Mouse (Mus musculus): Measurements from ENCODE around the gene Reck.

- peak; percentile 87 for TF ChIP-seq CTCF (IDR thresholded peaks at IDR 0.05; ENCODE audit: borderline replicate concordance, extremely low read depth, insufficient read depth, insufficient read length)
- TF ChIP-seq POLR2A (IDR thresholded peaks at IDR 0.05; ENCODE audit: borderline replicate concordance, extremely low read depth, insufficient read depth, insufficient read length, poor library complexity, severe bottlenecking), result no peak
These were observed 14.4 kb upstream of the Reck start for GRCm38 (mm10) chr4:43860744-43861519.
